24 mouse cellular contexts compared by ENCODE assay signal in the genomic region with DNA sequence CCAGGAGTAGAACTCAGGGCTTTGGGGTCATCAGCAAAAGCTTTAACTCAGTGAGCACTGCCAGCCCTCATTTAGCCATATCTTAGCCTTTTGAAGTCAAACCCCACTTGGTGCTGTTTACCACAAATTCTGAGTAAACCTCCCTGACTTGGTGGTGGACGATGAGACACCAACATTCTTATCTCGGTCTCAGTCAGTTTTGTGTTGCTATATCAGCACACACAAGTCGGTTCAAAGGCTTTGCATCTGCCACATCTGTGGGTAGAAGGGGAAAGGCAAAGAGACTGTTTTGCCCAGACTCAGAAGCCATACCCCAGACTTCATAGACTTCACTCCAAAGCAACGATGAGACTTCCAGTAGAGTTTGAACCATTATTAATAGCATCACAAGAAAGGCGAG. TPM values are rescaled to one million over a fixed set of nuclear protein-coding genes. Genes with fewer than 3 reads are reported as not detected.
DNase-seq lines count a peak whose midpoint lies in the region; ATAC-seq and TF ChIP-seq lines count a peak whose summit lies in the region.
"Had no signal": no experiment of that assay in that cellular context is flagged by ENCODE, and none has a peak within 500 bp of the region (broad histone marks: within the 10 kb centered on the region; RNA-seq: fewer than 3 reads in every experiment).

No protein-coding gene starts in this region.

- no peak for TF ChIP-seq CTCF in thymus, adult 2 months (IDR thresholded peaks at IDR 0.05; ENCODE audit: borderline replicate concordance, control insufficient read depth, extremely low read depth, insufficient read depth, low read length, poor library complexity)

- peak; percentile 55 for ATAC-seq in megakaryocyte progenitor cell, adult 5-6 weeks (replicated peaks; ENCODE audit: poor library complexity)
- ATAC-seq: activated CD4-positive, CD25-positive, alpha-beta regulatory T cell, adult 4 months; forebrain, embryonic 14.5 days; Patski had no signal

- H3K4me1 ChIP-seq in thymus, adult 2 months (replicated peaks; ENCODE audit: control insufficient read depth, insufficient read depth, low read length), result peaks cover 17% of the 10 kb centered on the region

- no peak overlapping the region for H3K4me3 ChIP-seq in thymus, adult 2 months (ENCODE audit: control insufficient read depth, insufficient read depth, low read length)
- H3K4me3 ChIP-seq: embryonic facial prominence, embryonic 15.5 days; erythroblast, embryonic 14.5 days; forebrain, embryonic 10.5 days; gastrocnemius, adult 2 months; heart, embryonic 13.5 days; hindbrain, embryonic 15.5 days had no signal

- no peak for TF ChIP-seq POLR2A in thymus, adult 2 months (IDR thresholded peaks at IDR 0.05; ENCODE audit: control insufficient read depth, extremely low read depth, insufficient read depth, low read length, poor library complexity)

- no peaks in the 10 kb centered on the region for H3K27me3 ChIP-seq in thymus, adult 2 months (ENCODE audit: control insufficient read depth, insufficient read depth, low read length)
- H3K27me3 ChIP-seq: embryonic facial prominence, embryonic 15.5 days; heart, embryonic 13.5 days; hindbrain, embryonic 15.5 days; Patski had no signal

- WGBS in thymus, adult 2 months, result 18% methylated on average over 5 of the region's 5 CpGs

- no peaks in the 10 kb centered on the region for H3K36me3 ChIP-seq in thymus, adult 2 months (ENCODE audit: control insufficient read depth, insufficient read depth, low read length)
- H3K36me3 ChIP-seq: forebrain, embryonic 10.5 days; hindbrain, embryonic 15.5 days had no signal

- no peak overlapping the region for H3K27ac ChIP-seq in thymus, adult 2 months (ENCODE audit: control insufficient read depth, insufficient read depth, low read length)
- H3K27ac ChIP-seq: embryonic facial prominence, embryonic 15.5 days; forebrain, embryonic 10.5 days; gastrocnemius, adult 2 months; heart, embryonic 13.5 days; hindbrain, embryonic 15.5 days had no signal

- DNase-seq in thymus, adult 2 months, result peak; percentile 4
- DNase-seq in thymus, postnatal 10 days (ENCODE audit: low spot score in 2 of 2), result no peak
- peak; percentile 36 for DNase-seq in 416B (ENCODE audit: low read depth)
- DNase-seq in CD4-positive helper T cell, adult 2 months (ENCODE audit: low read depth, low spot score), result peak; percentile 16
- no peak for DNase-seq in gastrocnemius, adult 8-10 months (ENCODE audit: low spot score in 2 of 2)
- no peak for DNase-seq in layer of hippocampus, adult 9-10 months (ENCODE audit: low spot score)
- DNase-seq: adrenal gland, postnatal 14 days; B cell, adult 2 months; cerebellum, adult 18-20 months; cerebellum, adult 9-11 months; embryo, embryonic 11 days; gastrocnemius, adult 2 months; gastrocnemius, postnatal 36 days; heart, adult 11 months; heart, postnatal 36 days had no signal

RNA-seq across cellular contexts. Expression of a gene that starts 2.3 kb away (rescaled TPM):
- 4.3 and 5.2 TPM in 2 replicates for polyA plus RNA-seq in thymus, adult 2 months (2012; rRNA removed)
- total RNA-seq in megakaryocyte progenitor cell, adult 5-6 weeks (2015), result 2.2 and 2.3 TPM in 2 replicates
- 1.2 and 4.1 TPM in 2 replicates for total RNA-seq in megakaryocyte progenitor cell, adult 5-6 weeks (2017)
- under 1 TPM in 3 of 4 experiments, not detected in 1; 0.11 to 0.65 (median 0.19) TPM for total RNA-seq in gastrocnemius, adult 8-10 months (2022)
- polyA plus RNA-seq: erythroblast, embryonic 14.5 days had no signal

RNA-seq across cellular contexts. Expression of a gene that starts 24.5 kb away (rescaled TPM):
- 7.4 and 9.0 TPM in 2 replicates for polyA plus RNA-seq in thymus, adult 2 months (2012; rRNA removed)
- total RNA-seq in megakaryocyte progenitor cell, adult 5-6 weeks (2015), result 13.1 and 18.1 TPM in 2 replicates
- 19.0 and 19.1 TPM in 2 replicates for total RNA-seq in megakaryocyte progenitor cell, adult 5-6 weeks (2017)
- 10 to 100 TPM; 35.0 to 46.2 (median 37.3) TPM for total RNA-seq in gastrocnemius, adult 8-10 months (2022)
- polyA plus RNA-seq: erythroblast, embryonic 14.5 days had no signal

RNA-seq across cellular contexts. Expression of a gene that starts 34.7 kb away (rescaled TPM):
- 8.3 and 13.4 TPM in 2 replicates for polyA plus RNA-seq in thymus, adult 2 months (2012; rRNA removed)
- total RNA-seq in megakaryocyte progenitor cell, adult 5-6 weeks (2015), result 42.3 and 46.6 TPM in 2 replicates
- 37.7 and 41.9 TPM in 2 replicates for total RNA-seq in megakaryocyte progenitor cell, adult 5-6 weeks (2017)
- total RNA-seq in gastrocnemius, adult 8-10 months (2022), result 1 to 10 TPM; 3.5 to 6.2 (median 5.3) TPM
- polyA plus RNA-seq: erythroblast, embryonic 14.5 days had no signal

RNA-seq across cellular contexts. Expression of a gene that starts 55.3 kb away (rescaled TPM):
- polyA plus RNA-seq in thymus, adult 2 months (2012; rRNA removed), result 4.8 and 5.0 TPM in 2 replicates
- total RNA-seq in megakaryocyte progenitor cell, adult 5-6 weeks (2015), result 6.2 and 7.2 TPM in 2 replicates
- total RNA-seq in megakaryocyte progenitor cell, adult 5-6 weeks (2017), result 5.6 and 7.1 TPM in 2 replicates
- 1 to 10 TPM; 1.4 to 1.7 (median 1.6) TPM for total RNA-seq in gastrocnemius, adult 8-10 months (2022)
- polyA plus RNA-seq: erythroblast, embryonic 14.5 days had no signal

Comparison
In these comparisons a context has a peak if more than half of its experiments do, and no peak if none do; other contexts are left out.
1. DNase-seq: peak in thymus, adult 2 months (single experiment), 416B (single experiment) and CD4-positive helper T cell, adult 2 months (single experiment); none in thymus, postnatal 10 days (0 of 2), gastrocnemius, adult 8-10 months (0 of 2) and layer of hippocampus, adult 9-10 months (single experiment).
2. RNA of a gene that starts 34.7 kb away (total RNA-seq): 37.7 to 46.6 TPM in megakaryocyte progenitor cell, adult 5-6 weeks; 3.5 to 6.2 TPM in gastrocnemius, adult 8-10 months; every median in the first group is over 4 times any median in the second.